Mouse (Mus musculus): ENCODE data around the gene Cdh13. TPM values are rescaled to one million over a fixed set of nuclear protein-coding genes. Genes with fewer than 3 reads are reported as not detected.

Gene Cdh13
- polyA plus RNA-seq, 1 experiment from 2014 or later, result 20.0 TPM

DNA sequence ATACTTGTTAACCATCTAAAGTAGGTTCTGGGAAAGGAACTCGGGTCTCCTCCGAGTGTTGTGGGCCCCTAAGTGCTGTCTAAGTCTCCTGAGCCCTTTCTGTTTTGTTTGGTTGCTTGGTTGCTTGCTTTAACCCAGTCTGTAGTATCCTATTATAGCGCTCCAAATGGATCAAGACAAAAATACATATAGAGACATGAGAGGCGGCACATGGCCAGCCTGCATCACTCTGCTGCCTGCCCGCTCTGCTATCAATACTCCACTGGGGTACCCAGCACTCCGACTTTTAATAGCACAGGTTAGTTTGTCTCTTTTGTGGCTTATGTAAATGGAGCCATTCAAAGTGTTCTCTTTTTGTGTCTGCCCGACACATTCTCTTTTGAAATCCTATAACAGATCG, 285.8 kb downstream of the Cdh13 start:
- Histone ChIP-seq H3K4me2 (replicated peaks) (no peak overlapping the region), H3K4me3 (replicated peaks) (no peak overlapping the region), H3K9ac (no peak overlapping the region), H3K9me3 (replicated peaks) (no peaks in the 10 kb centered on the region), H3K36me3 (no peaks in the 10 kb centered on the region), H3K27me3 (no peaks in the 10 kb centered on the region), H3K27ac (replicated peaks) (no peak overlapping the region), H3K4me1 (no peaks in the 10 kb centered on the region)
- no peak for ATAC-seq (ENCODE audit: insufficient number of reproducible peaks, low FRiP score, low TSS enrichment, low read depth)
- WGBS, result 77% methylated on average over 8 of the region's 8 CpGs

DNA sequence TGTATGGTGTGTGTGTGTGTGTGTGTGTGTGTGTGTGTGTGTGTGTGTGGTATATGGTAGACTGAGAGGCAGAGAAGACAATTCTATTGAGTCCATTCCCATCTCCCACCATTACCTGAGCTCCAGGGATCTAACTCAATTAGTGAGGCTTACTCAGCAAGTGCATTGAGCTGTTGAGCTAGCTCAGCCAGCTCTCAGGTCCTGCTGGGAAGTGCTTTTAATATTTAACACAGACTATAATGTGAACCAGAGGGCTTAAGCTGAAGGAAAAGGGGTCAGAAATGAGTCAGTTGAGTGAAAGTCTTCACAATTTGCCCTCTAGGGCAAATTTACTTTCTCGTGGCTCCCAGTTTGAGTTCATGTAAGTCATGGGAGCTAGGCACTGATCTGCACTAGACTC, 297.7 kb downstream of the Cdh13 start:
- 68% methylated on average over 1 of the region's 1 CpGs for WGBS
- no peaks in the 10 kb centered on the region for H3K9me3 ChIP-seq (replicated peaks)
- H3K4me1 ChIP-seq, result no peaks in the 10 kb centered on the region
- H3K27ac ChIP-seq (replicated peaks), result no peak overlapping the region
- H3K36me3 ChIP-seq, result no peaks in the 10 kb centered on the region
- no peak overlapping the region for H3K4me2 ChIP-seq (replicated peaks)
- no peak overlapping the region for H3K4me3 ChIP-seq (replicated peaks)
- H3K9ac ChIP-seq, result no peak overlapping the region
- no peak for ATAC-seq (ENCODE audit: insufficient number of reproducible peaks, low FRiP score, low TSS enrichment, low read depth)
- no peaks in the 10 kb centered on the region for H3K27me3 ChIP-seq

GRCm38 (mm10) chr8:118582185-118582584, 298.7 kb downstream of the Cdh13 start:
- no peak overlapping the region for H3K4me2 ChIP-seq (replicated peaks)
- no peaks in the 10 kb centered on the region for H3K9me3 ChIP-seq (replicated peaks)
- WGBS, result 93% methylated on average over 8 of the region's 8 CpGs
- H3K9ac ChIP-seq, result no peak overlapping the region
- no peaks in the 10 kb centered on the region for H3K36me3 ChIP-seq
- no peaks in the 10 kb centered on the region for H3K4me1 ChIP-seq
- no peak for ATAC-seq (ENCODE audit: insufficient number of reproducible peaks, low FRiP score, low TSS enrichment, low read depth)
- no peaks in the 10 kb centered on the region for H3K27me3 ChIP-seq
- no peak overlapping the region for H3K27ac ChIP-seq (replicated peaks)
- H3K4me3 ChIP-seq (replicated peaks), result no peak overlapping the region

DNA sequence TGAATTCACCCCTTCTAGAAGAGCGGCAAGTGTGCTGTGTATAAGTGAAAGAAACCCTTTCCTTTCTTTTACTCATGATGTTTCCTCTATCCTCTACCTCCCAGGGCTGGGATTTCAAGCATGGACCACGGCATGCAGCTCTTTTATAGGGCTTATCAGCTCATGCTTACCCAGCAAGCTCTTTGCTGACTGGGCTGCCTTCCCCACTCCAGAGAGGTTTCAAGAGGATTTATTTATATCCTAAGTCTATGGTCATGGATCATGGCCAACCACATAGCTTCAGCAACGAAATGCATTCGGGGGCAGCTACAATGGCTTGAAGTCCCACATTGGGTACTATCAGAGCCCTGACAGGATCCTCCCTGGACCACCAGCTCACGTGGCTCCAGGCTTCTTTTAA, 304.4 kb downstream of the Cdh13 start:
- no peak for ATAC-seq (ENCODE audit: insufficient number of reproducible peaks, low FRiP score, low TSS enrichment, low read depth)
- 77% methylated on average over 5 of the region's 5 CpGs for WGBS

DNA sequence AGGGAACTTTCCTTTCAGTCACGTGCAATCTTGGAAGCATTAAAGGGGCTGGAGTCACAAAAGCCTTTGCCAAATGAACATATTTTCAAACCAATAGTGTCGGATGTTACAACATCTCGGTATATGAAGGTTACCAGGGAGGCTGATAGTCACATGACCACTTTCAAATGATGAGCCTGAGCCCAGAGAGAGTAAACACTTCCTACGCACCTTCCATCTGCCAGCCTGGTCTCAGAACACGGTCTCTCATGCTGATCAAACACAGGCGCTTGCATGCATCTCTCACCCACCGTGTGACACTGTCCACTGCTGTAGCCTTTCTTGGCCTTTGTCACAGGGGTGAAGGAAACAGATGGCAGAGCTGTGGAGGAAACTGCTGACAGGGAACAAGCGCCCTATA, 313.3 kb downstream of the Cdh13 start:
- H3K27ac ChIP-seq (replicated peaks), result no peak overlapping the region
- no peak overlapping the region for H3K9ac ChIP-seq
- ATAC-seq (ENCODE audit: insufficient number of reproducible peaks, low FRiP score, low TSS enrichment, low read depth), result no peak
- no peaks in the 10 kb centered on the region for H3K9me3 ChIP-seq (replicated peaks)
- H3K4me3 ChIP-seq (replicated peaks), result no peak overlapping the region
- no peaks in the 10 kb centered on the region for H3K27me3 ChIP-seq
- no peaks in the 10 kb centered on the region for H3K4me1 ChIP-seq
- 85% methylated on average over 8 of the region's 8 CpGs for WGBS
- no peak overlapping the region for H3K4me2 ChIP-seq (replicated peaks)
- no peaks in the 10 kb centered on the region for H3K36me3 ChIP-seq

More for the DNA sequence above, 304.4 kb downstream of the Cdh13 start:
- no peak overlapping the region for H3K4me2 ChIP-seq (replicated peaks)
- H3K4me3 ChIP-seq (replicated peaks), result no peak overlapping the region
- H3K4me1 ChIP-seq, result no peaks in the 10 kb centered on the region
- no peaks in the 10 kb centered on the region for H3K27me3 ChIP-seq
- H3K9ac ChIP-seq, result no peak overlapping the region
- H3K36me3 ChIP-seq, result no peaks in the 10 kb centered on the region
- no peaks in the 10 kb centered on the region for H3K9me3 ChIP-seq (replicated peaks)
- no peak overlapping the region for H3K27ac ChIP-seq (replicated peaks)

- H3K4me2 ChIP-seq (replicated peaks), result no peak overlapping the region
- no peak for ATAC-seq (ENCODE audit: insufficient number of reproducible peaks, low FRiP score, low TSS enrichment, low read depth)
- no peaks in the 10 kb centered on the region for H3K27me3 ChIP-seq
- H3K27ac ChIP-seq (replicated peaks), result no peak overlapping the region
- H3K36me3 ChIP-seq, result no peaks in the 10 kb centered on the region
- H3K4me3 ChIP-seq (replicated peaks), result no peak overlapping the region
- WGBS, result 79% methylated on average over 8 of the region's 8 CpGs
- H3K9ac ChIP-seq, result no peak overlapping the region
- no peaks in the 10 kb centered on the region for H3K9me3 ChIP-seq (replicated peaks)
- no peaks in the 10 kb centered on the region for H3K4me1 ChIP-seq
Observed at GRCm38 (mm10) chr8:118601376-118601775, 317.8 kb downstream of the Cdh13 start.

DNA sequence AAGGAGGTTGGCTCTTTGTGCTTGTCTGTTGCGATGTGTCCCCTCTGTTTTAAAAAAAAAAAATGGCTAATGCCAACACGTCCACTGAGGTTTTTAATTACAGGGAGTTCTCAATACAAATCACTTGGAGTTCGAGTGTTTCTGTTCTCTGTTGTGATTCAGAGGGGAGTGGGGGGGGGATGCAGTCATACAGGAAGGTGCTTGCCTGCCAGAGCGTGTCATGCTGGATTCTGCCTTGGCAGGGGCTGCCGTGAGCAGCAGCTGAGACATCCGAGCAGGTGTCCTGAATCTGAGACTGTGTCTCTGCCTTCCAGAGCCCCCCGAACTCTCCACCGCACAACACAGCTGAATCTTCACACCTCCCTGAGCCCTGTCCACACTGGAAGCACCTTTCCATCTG, 318.5 kb downstream of the Cdh13 start:
- Histone ChIP-seq H3K4me3 (replicated peaks) (no peak overlapping the region), H3K27ac (replicated peaks) (no peak overlapping the region), H3K4me1 (no peaks in the 10 kb centered on the region), H3K27me3 (no peaks in the 10 kb centered on the region), H3K9ac (no peak overlapping the region), H3K9me3 (replicated peaks) (no peaks in the 10 kb centered on the region), H3K36me3 (no peaks in the 10 kb centered on the region), H3K4me2 (replicated peaks) (no peak overlapping the region)
- WGBS, result 45% methylated on average over 8 of the region's 8 CpGs
- ATAC-seq (ENCODE audit: insufficient number of reproducible peaks, low FRiP score, low TSS enrichment, low read depth), result no peak

DNA sequence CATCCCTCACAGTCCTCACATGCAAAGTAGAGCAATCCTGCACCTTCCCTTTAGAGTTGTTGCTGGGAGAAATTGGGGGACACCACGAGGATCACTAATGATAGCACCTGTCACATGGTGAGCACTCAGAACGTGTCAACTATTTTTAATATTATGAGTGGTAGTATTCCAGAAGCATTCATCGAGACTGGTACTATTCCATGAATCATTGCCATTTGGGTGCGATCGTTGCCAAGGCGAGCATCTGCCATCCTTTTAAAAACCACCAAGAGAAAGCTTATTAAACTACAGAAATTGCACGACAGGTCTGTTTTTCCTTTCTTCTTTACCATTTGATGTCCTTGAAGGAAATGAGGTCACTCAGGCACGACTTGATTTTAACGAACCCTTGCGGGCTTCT, 328.0 kb downstream of the Cdh13 start:
- H3K9ac ChIP-seq, result no peak overlapping the region
- WGBS, result 87% methylated on average over 10 of the region's 10 CpGs
- no peaks in the 10 kb centered on the region for H3K4me1 ChIP-seq
- ATAC-seq (ENCODE audit: insufficient number of reproducible peaks, low FRiP score, low TSS enrichment, low read depth), result no peak
- H3K27ac ChIP-seq (replicated peaks), result no peak overlapping the region
- no peaks in the 10 kb centered on the region for H3K9me3 ChIP-seq (replicated peaks)
- H3K4me2 ChIP-seq (replicated peaks), result no peak overlapping the region
- no peaks in the 10 kb centered on the region for H3K36me3 ChIP-seq
- no peak overlapping the region for H3K4me3 ChIP-seq (replicated peaks)
- H3K27me3 ChIP-seq, result no peaks in the 10 kb centered on the region

DNA sequence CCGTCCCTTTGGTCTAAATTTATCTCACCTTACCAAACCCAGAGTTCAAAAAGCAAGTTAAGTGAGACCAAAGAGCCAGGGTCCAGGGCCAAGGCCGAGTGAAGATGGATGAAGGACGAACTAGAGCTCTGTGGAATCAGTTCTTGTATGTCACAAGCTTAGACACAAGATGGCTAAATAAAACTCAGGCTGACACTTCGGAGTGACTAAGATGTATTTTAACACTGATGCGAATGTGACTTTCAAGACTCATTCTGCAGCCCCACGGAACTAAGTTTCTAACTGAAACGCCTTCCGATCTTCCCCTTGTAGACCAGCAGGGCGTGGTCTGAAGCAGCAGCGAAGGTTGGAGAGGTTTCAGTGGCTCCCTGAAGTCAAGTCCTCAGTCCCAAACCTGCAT, 334.7 kb downstream of the Cdh13 start:
- no peak overlapping the region for H3K9ac ChIP-seq
- no peaks in the 10 kb centered on the region for H3K27me3 ChIP-seq
- no peak overlapping the region for H3K4me3 ChIP-seq (replicated peaks)
- H3K27ac ChIP-seq (replicated peaks), result no peak overlapping the region
- H3K4me2 ChIP-seq (replicated peaks), result no peak overlapping the region
- WGBS, result 91% methylated on average over 10 of the region's 10 CpGs
- no peaks in the 10 kb centered on the region for H3K36me3 ChIP-seq
- no peaks in the 10 kb centered on the region for H3K9me3 ChIP-seq (replicated peaks)
- no peak for ATAC-seq (ENCODE audit: insufficient number of reproducible peaks, low FRiP score, low TSS enrichment, low read depth)
- H3K4me1 ChIP-seq, result no peaks in the 10 kb centered on the region

DNA sequence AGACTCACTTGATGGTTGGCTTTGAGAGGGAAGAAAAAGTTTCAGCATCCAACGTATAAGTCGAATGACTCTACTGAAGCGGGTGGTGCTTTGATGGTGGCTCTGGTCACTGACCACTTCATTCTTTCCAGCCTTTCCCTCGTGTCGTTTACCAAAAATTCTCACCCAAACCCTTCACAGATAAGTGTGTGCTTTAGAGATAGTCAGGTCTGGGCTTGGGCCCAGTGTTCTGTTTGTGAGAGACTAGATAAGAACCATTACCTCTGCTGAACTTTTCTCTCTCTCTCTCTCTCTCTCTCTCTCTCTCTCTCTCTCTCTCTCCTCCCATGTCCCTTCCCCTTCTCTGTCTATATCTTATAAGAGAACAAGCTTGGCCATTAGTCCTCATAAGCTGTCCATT, 342.9 kb downstream of the Cdh13 start:
- no peaks in the 10 kb centered on the region for H3K9me3 ChIP-seq (replicated peaks)
- no peaks in the 10 kb centered on the region for H3K4me1 ChIP-seq
- no peaks in the 10 kb centered on the region for H3K36me3 ChIP-seq
- H3K27me3 ChIP-seq, result no peaks in the 10 kb centered on the region
- no peak overlapping the region for H3K4me3 ChIP-seq (replicated peaks)
- no peak overlapping the region for H3K9ac ChIP-seq
- no peak overlapping the region for H3K4me2 ChIP-seq (replicated peaks)
- WGBS, result 95% methylated on average over 5 of the region's 5 CpGs
- ATAC-seq (ENCODE audit: insufficient number of reproducible peaks, low FRiP score, low TSS enrichment, low read depth), result no peak
- H3K27ac ChIP-seq (replicated peaks), result no peak overlapping the region

DNA sequence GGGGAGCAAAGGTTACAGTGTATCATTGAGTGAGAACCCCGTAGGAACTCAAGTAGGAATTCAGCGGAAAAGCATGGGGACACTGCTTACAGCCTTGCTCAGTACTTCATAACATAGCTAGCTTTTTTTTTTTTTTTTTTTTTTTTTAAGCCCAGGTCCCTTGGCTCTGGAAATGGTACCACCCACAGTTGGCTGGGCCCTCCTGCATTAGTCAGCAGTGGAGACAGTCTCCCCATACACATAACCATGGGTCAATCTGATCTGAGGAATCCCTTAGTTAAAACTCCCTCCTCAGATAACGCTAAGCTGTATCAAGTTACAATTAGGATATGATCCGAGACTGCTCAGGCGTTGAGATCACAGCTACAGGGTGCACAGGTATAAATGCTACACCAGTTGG, 344.2 kb downstream of the Cdh13 start:
- Histone ChIP-seq H3K4me1 (no peaks in the 10 kb centered on the region), H3K9ac (no peak overlapping the region), H3K4me2 (replicated peaks) (no peak overlapping the region), H3K9me3 (replicated peaks) (no peaks in the 10 kb centered on the region), H3K27ac (replicated peaks) (no peak overlapping the region), H3K36me3 (no peaks in the 10 kb centered on the region), H3K4me3 (replicated peaks) (no peak overlapping the region), H3K27me3 (no peaks in the 10 kb centered on the region)
- ATAC-seq (ENCODE audit: insufficient number of reproducible peaks, low FRiP score, low TSS enrichment, low read depth), result no peak
- 70% methylated on average over 5 of the region's 5 CpGs for WGBS

- H3K9me3 ChIP-seq (replicated peaks), result no peaks in the 10 kb centered on the region
- H3K4me2 ChIP-seq (replicated peaks), result no peak overlapping the region
- ATAC-seq (ENCODE audit: insufficient number of reproducible peaks, low FRiP score, low TSS enrichment, low read depth), result no peak
- no peak overlapping the region for H3K4me3 ChIP-seq (replicated peaks)
- no peaks in the 10 kb centered on the region for H3K27me3 ChIP-seq
- H3K4me1 ChIP-seq, result no peaks in the 10 kb centered on the region
- 69% methylated on average over 8 of the region's 8 CpGs for WGBS
- H3K9ac ChIP-seq, result no peak overlapping the region
- H3K36me3 ChIP-seq, result no peaks in the 10 kb centered on the region
- no peak overlapping the region for H3K27ac ChIP-seq (replicated peaks)
Observed at GRCm38 (mm10) chr8:118628702-118629101, 345.2 kb downstream of the Cdh13 start.
